Mouse (Mus musculus) urinary bladder, adult 18-20 months (tissue): ENCODE data around the gene Miox.
A peak's percentile ranks its signal among the peaks of the same experiment; 100 is the strongest.

Experiments used
- DNase-seq, 2 experiments: peaks; one replicate each; pipeline ENCODE4 v3.0.0; 2022; ENCODE audit warnings: low spot score in 2 of 2, mixed read lengths in 2 of 2

Miox gene

GRCm38 (mm10) chr15:89315190-89315731, 18.9 kb upstream of the Miox start, which contains the start of gene Sbf1:
Sbf1 (minus strand) TSS chr15:89315311.
- DNase-seq, result peak; percentile 97 to 98

DNA sequence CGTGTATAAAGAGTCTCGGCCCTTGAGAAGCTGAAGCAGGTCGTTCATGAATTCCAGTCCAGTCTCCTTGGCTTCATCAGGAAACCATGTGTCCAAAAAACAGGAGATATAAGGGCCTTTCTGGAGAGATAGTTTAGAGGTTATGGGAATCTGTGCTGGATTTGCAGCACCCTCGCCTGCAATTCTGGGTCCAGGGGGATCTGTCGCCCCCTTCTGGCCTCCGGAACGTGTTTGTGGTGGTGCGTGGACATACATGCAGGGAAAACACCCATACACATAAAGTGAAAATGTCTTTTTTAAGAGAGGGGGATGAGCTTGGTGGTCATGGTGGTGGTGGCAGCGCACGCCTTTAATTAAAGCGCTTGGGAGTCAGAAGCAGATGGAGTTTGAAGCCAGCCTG, 18.1 kb upstream of the Miox start:
- DNase-seq, result no peak

- no peak for DNase-seq
Observed at GRCm38 (mm10) chr15:89321264-89321663, 12.9 kb upstream of the Miox start.

DNA sequence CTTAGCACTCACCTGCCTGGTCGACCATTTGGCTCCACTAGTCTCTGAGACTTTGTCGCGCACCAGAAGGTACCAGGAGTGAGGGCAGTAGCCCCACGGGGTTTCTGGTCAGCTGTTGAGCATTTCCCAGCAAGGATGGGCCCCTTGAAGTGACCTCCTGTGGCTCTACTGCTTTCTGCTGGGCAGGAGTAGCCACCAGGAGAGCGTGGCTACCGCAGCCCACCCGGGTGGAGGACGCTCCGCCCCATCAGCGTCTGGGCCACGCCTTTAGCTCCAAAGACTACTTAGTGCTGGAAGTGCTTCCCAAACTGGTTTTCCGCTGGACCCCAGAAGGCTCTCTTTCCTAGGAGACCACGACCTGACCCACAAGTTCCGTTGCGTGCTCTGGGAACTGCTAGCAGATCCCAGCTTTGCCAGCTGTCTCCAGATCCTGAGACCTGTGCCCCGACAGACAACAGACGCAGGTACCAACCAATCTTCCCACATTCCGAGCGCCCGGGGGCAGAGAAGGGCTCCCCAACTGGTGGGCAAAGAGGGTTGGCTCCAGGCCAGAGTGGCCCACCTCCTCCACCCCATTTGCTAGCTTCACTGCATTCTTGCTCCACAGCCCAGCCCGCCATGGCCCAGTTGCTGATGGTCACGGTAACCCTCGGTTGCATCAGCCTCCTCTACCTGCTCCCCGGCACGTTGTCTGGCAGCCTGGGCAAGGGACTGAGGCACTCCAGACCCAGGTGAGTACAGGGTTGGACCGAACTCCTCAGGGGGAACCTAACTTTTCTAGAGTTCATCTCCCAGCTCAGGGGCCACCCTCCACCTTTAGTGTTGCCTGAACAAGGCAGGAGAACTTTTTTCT, 11.3 kb upstream of the Miox start, which contains the start of gene Adm2:
Gene Adm2, plus strand, starts transcription at position 51 of the 853 bp plus-strand sequence.
- no peak for DNase-seq

- DNase-seq, result no peak
Observed at GRCm38 (mm10) chr15:89323656-89324055, 10.5 kb upstream of the Miox start.

DNA sequence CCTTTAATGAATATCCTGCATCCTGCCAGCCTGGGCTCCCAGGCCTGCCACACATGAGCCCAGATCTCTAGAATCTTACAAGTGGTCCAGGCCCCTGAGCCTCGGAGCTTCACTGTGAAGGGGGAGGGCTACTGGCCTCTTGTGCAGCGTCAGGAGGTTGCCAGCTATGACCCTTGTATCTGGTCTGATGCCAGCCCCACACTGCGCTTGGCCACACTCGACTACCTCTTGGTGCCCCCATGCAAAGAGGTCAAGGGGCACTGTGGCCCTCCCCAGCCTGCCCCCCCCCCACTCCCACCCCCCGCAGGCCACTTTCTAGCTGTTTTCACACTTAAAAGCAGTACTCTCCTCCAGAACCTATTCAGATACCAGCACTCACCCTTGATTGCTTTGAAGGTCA, 7.8 kb upstream of the Miox start:
- no peak for DNase-seq

DNA sequence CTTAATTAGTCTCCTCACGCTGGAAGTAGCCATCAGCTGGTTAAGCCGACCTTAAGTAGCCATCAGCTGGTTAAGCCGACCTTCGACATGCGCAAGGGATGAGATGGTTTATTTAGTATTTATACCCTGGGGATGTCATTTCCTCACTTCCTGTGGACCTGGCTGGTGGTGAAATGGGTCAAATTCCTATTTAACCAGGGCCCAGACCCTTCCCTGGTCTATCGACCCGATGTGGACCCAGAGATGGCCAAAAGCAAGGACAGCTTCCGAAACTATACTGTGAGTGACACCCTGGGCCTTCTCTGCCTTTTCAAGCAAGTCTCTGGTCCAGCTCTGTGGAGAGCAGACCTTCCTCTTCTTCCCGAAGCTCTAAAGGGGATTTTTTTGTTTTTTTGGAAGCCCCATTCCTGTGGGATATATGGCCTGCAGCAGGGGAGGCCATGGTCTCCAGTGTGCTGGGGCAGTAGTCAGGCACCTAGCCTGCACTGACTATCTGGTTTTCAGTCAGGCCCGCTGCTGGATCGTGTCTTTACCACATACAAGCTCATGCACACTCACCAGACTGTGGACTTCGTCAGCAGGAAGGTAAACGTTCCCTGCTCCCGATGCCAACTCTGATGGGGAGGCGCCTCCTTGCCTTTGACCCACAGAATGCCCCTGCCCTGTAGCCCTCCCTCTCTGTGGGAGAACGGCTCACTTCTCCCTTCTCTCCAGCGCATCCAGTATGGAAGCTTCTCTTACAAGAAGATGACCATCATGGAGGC, 758 bp downstream of the Miox start:
- no peak for DNase-seq

DNA sequence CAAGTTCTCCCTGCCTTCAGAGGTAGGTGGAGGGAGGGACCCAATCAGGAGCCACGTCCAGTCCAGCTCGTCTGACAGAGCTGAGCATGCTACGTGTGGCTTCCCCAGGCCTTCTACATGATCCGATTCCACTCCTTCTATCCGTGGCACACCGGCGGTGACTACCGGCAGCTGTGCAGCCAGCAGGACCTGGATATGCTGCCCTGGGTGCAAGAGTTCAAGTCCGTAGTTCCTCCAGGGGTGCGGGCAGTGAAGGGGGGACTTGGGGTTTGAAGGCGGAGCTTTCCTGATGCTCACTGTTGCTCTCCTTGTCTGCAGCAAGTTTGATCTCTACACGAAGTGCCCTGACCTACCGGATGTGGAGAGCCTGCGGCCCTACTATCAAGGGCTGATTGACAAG, 2.2 kb downstream of the Miox start:
- DNase-seq, result no peak

GRCm38 (mm10) chr15:89339696-89340095, 5.5 kb downstream of the Miox start:
- no peak for DNase-seq

DNA sequence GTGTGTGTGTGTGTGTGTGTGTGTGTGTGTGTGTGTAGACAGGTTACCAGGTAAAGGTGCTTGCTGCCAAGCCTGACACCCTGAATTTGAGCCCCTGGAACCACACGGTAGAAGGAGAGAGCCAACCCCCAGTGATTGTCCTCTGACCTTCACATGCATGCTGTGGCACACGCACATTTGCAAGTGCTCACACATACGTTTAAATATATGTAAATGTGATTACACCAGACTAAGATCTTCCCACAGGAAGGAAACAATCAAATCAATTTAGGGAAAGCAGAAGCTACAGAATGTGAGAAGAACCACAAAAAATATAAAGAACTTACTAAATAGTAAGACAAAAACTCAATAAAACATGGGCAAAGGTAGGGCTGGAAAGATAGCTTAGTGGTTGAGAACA, 5.9 kb downstream of the Miox start:
- DNase-seq, result no peak

GRCm38 (mm10) chr15:89341678-89342077, 7.5 kb downstream of the Miox start:
- DNase-seq, result no peak

DNA sequence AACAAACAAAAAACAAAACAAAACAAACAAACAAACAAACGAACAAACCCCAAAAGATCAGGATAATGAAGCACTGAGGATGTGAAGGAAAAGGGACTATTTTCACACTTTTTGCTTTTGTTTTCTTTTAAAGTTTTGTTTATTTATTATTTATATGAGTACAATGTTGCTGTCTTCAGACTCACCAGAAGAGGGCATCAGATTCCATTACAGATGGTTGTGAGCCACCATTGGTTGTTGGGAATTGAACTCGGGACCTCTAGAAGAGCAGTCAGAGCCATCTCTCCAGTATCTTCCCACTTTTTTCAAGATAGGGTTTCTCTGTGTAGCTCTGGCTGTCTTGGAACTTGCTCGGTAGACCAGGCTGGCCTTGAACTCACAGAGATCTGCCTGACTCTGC, 9.1 kb downstream of the Miox start:
- DNase-seq, result no peak

- DNase-seq, result no peak
Observed at GRCm38 (mm10) chr15:89350447-89350846, 16.2 kb downstream of the Miox start.

DNA sequence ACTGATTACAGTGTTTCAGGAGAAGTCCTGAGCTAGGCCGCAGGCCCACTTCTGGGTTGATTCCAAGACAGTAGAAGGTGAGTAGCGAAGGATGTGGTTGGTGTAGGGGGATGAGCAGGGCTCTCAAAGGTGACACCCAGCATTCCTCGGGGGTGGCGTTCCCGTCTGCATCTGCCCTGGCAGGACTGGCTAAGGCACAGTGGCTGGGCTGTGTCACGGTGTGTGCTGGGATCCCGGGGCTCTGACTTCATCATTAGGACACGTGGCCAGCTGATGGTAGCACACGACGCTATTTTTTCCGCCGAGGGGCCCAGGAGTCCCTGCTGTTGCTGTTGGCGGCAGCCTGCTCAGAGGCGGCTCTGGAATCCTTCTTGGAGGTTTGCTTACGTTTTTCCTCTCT, 17.1 kb downstream of the Miox start:
- DNase-seq, result no peak

DNA sequence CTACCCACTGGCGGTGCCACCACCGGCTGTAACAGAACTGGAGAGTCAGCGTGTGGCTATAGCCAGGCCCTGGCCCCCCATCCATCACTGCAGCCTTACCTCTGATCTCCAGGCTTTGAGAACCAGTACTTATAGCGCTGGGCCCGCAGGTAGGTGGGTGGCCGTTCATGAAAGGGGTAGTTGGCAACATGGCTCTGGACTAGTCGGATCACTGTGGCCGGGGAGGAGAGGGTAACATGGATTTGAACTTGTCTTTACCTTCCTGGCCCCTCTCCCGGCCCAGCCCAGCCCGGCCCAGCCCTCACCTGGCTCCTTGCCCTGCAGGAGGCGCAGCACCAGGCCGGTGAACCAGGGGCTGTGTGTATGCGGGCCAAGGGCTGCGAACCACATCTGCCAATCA, 17.9 kb downstream of the Miox start:
- DNase-seq, result no peak

- no peak for DNase-seq
Observed at GRCm38 (mm10) chr15:89352795-89353194, 18.6 kb downstream of the Miox start.

- no peak for DNase-seq
Observed at GRCm38 (mm10) chr15:89353837-89354236, 19.6 kb downstream of the Miox start.

- no peak for DNase-seq
Observed at GRCm38 (mm10) chr15:89354455-89354854, 20.3 kb downstream of the Miox start.

GRCm38 (mm10) chr15:89355241-89356187, 21.3 kb downstream of the Miox start, which contains the start of the genes Lmf2 and Ncaph2:
Lmf2 (minus strand) TSS chr15:89355659.
Ncaph2 (plus strand) TSS chr15:89355719.
- DNase-seq, result peak; percentile 91 to 92

- peak in 1 of 2 experiments; percentile 53 for DNase-seq
Observed at GRCm38 (mm10) chr15:89356372-89356771, 22.2 kb downstream of the Miox start.

DNA sequence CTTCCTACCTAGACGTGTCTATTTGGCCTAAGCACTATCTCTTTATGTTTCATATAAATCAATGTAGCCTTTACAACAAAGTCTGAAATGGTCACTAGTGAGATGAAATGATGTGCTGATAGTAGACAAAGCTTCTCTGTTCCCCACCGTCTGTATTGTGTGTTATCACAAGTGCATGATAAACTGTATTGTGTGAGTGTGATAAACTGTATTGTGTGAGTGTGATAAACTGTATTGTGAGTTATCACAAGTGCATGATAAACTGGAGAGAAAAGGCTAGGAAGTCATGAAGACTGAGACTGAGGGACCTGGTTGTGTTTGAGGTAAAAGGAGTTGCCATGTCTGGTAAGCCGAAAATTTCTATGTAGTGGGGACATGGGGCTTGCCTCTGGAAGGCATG, 24.6 kb downstream of the Miox start:
- no peak for DNase-seq
